Comparison of ENCODE assay signal across 20 mouse cellular contexts in the genomic region with DNA sequence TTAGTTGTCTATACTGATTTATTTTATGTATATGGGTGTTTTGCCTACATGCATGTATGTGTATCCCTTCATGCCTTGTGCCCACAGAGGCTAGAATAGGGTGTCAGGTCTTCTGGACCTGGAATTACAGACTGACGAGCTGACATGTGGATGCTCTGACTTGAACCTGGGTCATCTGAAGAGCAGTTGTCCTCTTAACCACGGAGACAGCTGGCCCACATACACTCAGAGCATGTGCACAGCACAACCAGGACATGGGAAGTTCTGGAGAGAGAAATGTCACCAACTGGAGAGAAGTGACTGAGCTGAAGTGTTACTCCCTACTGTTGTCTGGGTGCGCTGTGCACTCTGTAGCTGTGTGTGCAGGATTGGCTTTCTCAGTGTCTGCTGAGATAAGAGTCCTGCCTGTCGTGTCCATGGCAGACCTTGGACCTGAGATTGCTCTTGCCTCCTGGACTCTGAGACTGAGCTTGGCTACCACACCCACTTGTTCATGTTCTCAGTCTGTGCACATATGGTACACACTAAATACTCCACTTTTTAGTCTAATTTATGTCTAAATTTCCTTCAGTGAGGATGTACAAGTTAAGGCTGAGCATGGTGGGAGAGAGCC.
DNase-seq lines count a peak whose midpoint lies in the region; ATAC-seq and TF ChIP-seq lines count a peak whose summit lies in the region.
"Had no signal": no experiment of that assay in that cellular context is flagged by ENCODE, and none has a peak within 500 bp of the region (broad histone marks: within the 10 kb centered on the region; RNA-seq: fewer than 3 reads in every experiment).

No protein-coding gene starts in this region.

- no peak for ATAC-seq in heart, embryonic 13.5 days (ENCODE audit: extremely low read depth, insufficient number of reproducible peaks, low FRiP score, low TSS enrichment)
- peak; percentile 68; the same call in 1 of the 2 replicates for ATAC-seq in intestine, embryonic 14.5 days (replicated peaks; ENCODE audit: low FRiP score, low TSS enrichment, low read depth)
- peak; percentile 90 for ATAC-seq in stomach, postnatal 0 days (ENCODE audit: low FRiP score, low TSS enrichment)
- ATAC-seq: CD4-positive, CD25-positive, alpha-beta regulatory T cell, adult 4 months; forebrain, embryonic 14.5 days had no signal

- no peak for DNase-seq in heart, postnatal 36 days
- no peak for DNase-seq in intestine, embryonic 14.5 days (ENCODE audit: low spot score)
- DNase-seq in large intestine, adult 2 months (ENCODE audit: low read depth, low spot score): peak; percentile 47
- peak; percentile 41 for DNase-seq in stomach, postnatal 0 days (ENCODE audit: low spot score)
- no peak for DNase-seq in left cerebral cortex, postnatal 10 days (ENCODE audit: extremely low spot score in 1 of 2, low spot score in 2 of 2)
- no peak for DNase-seq in frontal cortex, postnatal 10 days (ENCODE audit: low spot score in 2 of 2)
- DNase-seq: adrenal gland, adult 8-10 months; adrenal gland, postnatal 36 days; B cell, adult 2 months; cerebellum, adult 2 months; cerebellum, postnatal 10 days; heart, adult 2 months; heart, postnatal 4 days had no signal

- H3K36me3 ChIP-seq in heart, embryonic 13.5 days: peaks cover 81% of the 10 kb centered on the region
- peaks cover 57% of the 10 kb centered on the region for H3K36me3 ChIP-seq in intestine, embryonic 14.5 days (ENCODE audit: control insufficient read depth, insufficient read depth, low read length)
- H3K36me3 ChIP-seq in stomach, postnatal 0 days (ENCODE audit: control insufficient read depth, insufficient read depth, low read length): peaks cover 19% of the 10 kb centered on the region; the same call in 1 of the 2 replicates

- WGBS in heart, embryonic 13.5 days: 65% methylated on average over 4 of the region's 4 CpGs
- 83% methylated on average over 4 of the region's 4 CpGs for WGBS in intestine, embryonic 14.5 days
- WGBS in large intestine, adult 2 months: 63% methylated on average over 4 of the region's 4 CpGs
- 70% methylated on average over 4 of the region's 4 CpGs for whole genome bisulfite sequencing in stomach, postnatal 0 days

- TF ChIP-seq EP300 in stomach, postnatal 0 days (optimal IDR thresholded peaks at IDR 0.05): no peak

- no peaks in the 10 kb centered on the region for H3K27me3 ChIP-seq in heart, embryonic 13.5 days (replicated peaks)
- no peaks in the 10 kb centered on the region for H3K27me3 ChIP-seq in intestine, embryonic 14.5 days (replicated peaks; ENCODE audit: control insufficient read depth, insufficient read depth, low read length)
- no peaks in the 10 kb centered on the region for H3K27me3 ChIP-seq in stomach, postnatal 0 days (ENCODE audit: control insufficient read depth, insufficient read depth, low read length)
- H3K27me3 ChIP-seq: hindbrain, embryonic 13.5 days had no signal

- intact Hi-C loops in heart, postnatal 36 days (cut with DNase I): no loop called here
- intact Hi-C loops in left cerebral cortex, postnatal 10 days (cut with DNase I): no loop called here

- no peak overlapping the region for H3K4me3 ChIP-seq in heart, embryonic 13.5 days
- no peak overlapping the region for H3K4me3 ChIP-seq in intestine, embryonic 14.5 days (ENCODE audit: low read depth, low read length)
- no peak overlapping the region for H3K4me3 ChIP-seq in stomach, postnatal 0 days (ENCODE audit: low read depth, low read length)
- H3K4me3 ChIP-seq: embryonic facial prominence, embryonic 10.5 days; heart, adult 2 months; hindbrain, embryonic 13.5 days had no signal

- H3K4me2 ChIP-seq in heart, embryonic 13.5 days: no peak overlapping the region
- H3K4me2 ChIP-seq in intestine, embryonic 14.5 days (ENCODE audit: low read length): no peak overlapping the region
- H3K4me2 ChIP-seq in stomach, postnatal 0 days (replicated peaks; ENCODE audit: low read depth): no peak overlapping the region
- H3K4me2 ChIP-seq: heart, embryonic 11.5 days; hindbrain, embryonic 13.5 days had no signal

- H3K27ac ChIP-seq in heart, embryonic 13.5 days (replicated peaks): 0 out of 2 replicates have a peak overlapping the region, but pooled peaks have one; percentile 28
- H3K27ac ChIP-seq in intestine, embryonic 14.5 days (ENCODE audit: low read depth): no peak overlapping the region
- H3K27ac ChIP-seq in stomach, postnatal 0 days (replicated peaks): no peak overlapping the region
- H3K27ac ChIP-seq: embryonic facial prominence, embryonic 10.5 days; heart, adult 2 months; hindbrain, embryonic 13.5 days had no signal

- H3K4me1 ChIP-seq in heart, embryonic 13.5 days: peaks cover 29% of the 10 kb centered on the region
- H3K4me1 ChIP-seq in intestine, embryonic 14.5 days (replicated peaks; ENCODE audit: control insufficient read depth, insufficient read depth, low read length): no peaks in the 10 kb centered on the region
- H3K4me1 ChIP-seq in stomach, postnatal 0 days (replicated peaks; ENCODE audit: control insufficient read depth, insufficient read depth): no peaks in the 10 kb centered on the region
- H3K4me1 ChIP-seq: embryonic facial prominence, embryonic 10.5 days had no signal

- no peak overlapping the region for H3K9ac ChIP-seq in heart, embryonic 13.5 days
- H3K9ac ChIP-seq in intestine, embryonic 14.5 days (ENCODE audit: low read length): no peak overlapping the region
- no peak overlapping the region for H3K9ac ChIP-seq in stomach, postnatal 0 days (ENCODE audit: low read length)
- H3K9ac ChIP-seq: hindbrain, embryonic 13.5 days had no signal

- TF ChIP-seq CTCF in stomach, postnatal 0 days (IDR thresholded peaks at IDR 0.05; ENCODE audit: low read depth): no peak

- no peaks in the 10 kb centered on the region for H3K9me3 ChIP-seq in heart, embryonic 13.5 days
- no peaks in the 10 kb centered on the region for H3K9me3 ChIP-seq in intestine, embryonic 14.5 days (ENCODE audit: control insufficient read depth, low read length)
- no peaks in the 10 kb centered on the region for H3K9me3 ChIP-seq in stomach, postnatal 0 days (ENCODE audit: control insufficient read depth, low read length)
- H3K9me3 ChIP-seq: embryonic facial prominence, embryonic 10.5 days; G1E; hindbrain, embryonic 13.5 days had no signal

Comparison
In these comparisons a context has a peak if more than half of its experiments do, and no peak if none do; other contexts are left out.
1. DNase-seq: peak in large intestine, adult 2 months (single experiment) and stomach, postnatal 0 days (single experiment); none in heart, postnatal 36 days (0 of 2), intestine, embryonic 14.5 days (single experiment), left cerebral cortex, postnatal 10 days (0 of 2) and frontal cortex, postnatal 10 days (0 of 2).